Mouse (Mus musculus) kidney, embryonic 14.5 days (tissue): ENCODE data around the gene Nhlrc2. TPM values are rescaled to one million over a fixed set of nuclear protein-coding genes. Genes with fewer than 3 reads are reported as not detected.
A peak's percentile ranks its signal among the peaks of the same experiment; 100 is the strongest.
"Not testable (repeated sequence)": the region's sequence is repeated elsewhere in the genome, so short reads cannot be mapped to it uniquely, and the experiment has no call there.

Source experiments
- ATAC-seq: fragments of 200-750 bp; cut with Nextera tagmentation; 2 replicates; pipeline ENCODE4 v1.8.0; 2017; ENCODE audit warnings: moderate number of reproducible peaks, mild to moderate bottlenecking, moderate TSS enrichment, moderate library complexity; ENCODE audit not compliant: low FRiP score, low TSS enrichment
- H3K27ac ChIP-seq: fragments of 300-500 bp; sonication (generic); 2 replicates; pipeline ENCODE4 v1.5.1; 2014; ENCODE audit warnings: low read depth, mild to moderate bottlenecking, low read length, moderate library complexity, mixed read lengths
- H3K27me3 ChIP-seq: fragments of 300-500 bp; sonication (generic); 2 replicates; pipeline ENCODE4 v1.6.1; 2014; ENCODE audit warnings: mild to moderate bottlenecking, low read length; ENCODE audit not compliant: control insufficient read depth, insufficient read depth
- H3K36me3 ChIP-seq: fragments of 300-500 bp; sonication (generic); 2 replicates; pipeline ENCODE4 v1.6.1; 2014; ENCODE audit warnings: low read length, mixed read lengths; ENCODE audit not compliant: control insufficient read depth, insufficient read depth
- H3K4me1 ChIP-seq: fragments of 300-500 bp; sonication (generic); 2 replicates; pipeline ENCODE4 v1.6.1; 2014; ENCODE audit warnings: low read length, mixed read lengths; ENCODE audit not compliant: control insufficient read depth, insufficient read depth
- H3K4me2 ChIP-seq: fragments of 300-500 bp; sonication (generic); replicated peaks from 2 replicates; pipeline ENCODE4 v1.6.1; 2014; ENCODE audit warnings: low read depth, mild to moderate bottlenecking, low read length
- H3K4me3 ChIP-seq: fragments of 300-500 bp; sonication (generic); 2 replicates; pipeline ENCODE4 v1.5.1; 2014; ENCODE audit warnings: mild to moderate bottlenecking, low read length
- H3K9ac ChIP-seq: fragments of 300-500 bp; sonication (generic); 2 replicates; pipeline ENCODE4 v1.6.1; 2014; ENCODE audit warnings: low read depth, mild to moderate bottlenecking, low read length, moderate library complexity
- H3K9me3 ChIP-seq: fragments of 300-500 bp; sonication (generic); 2 replicates; pipeline ENCODE4 v1.6.1; 2016; ENCODE audit warnings: low read length; ENCODE audit not compliant: control insufficient read depth
- WGBS: fragments of 180-500 bp; shearing (Covaris S2); extraction: QIAGEN DNeasy Blood & Tissue Kit; methylation state at CpG from one replicate; pipeline ENCODE4 v1.1.7; 2014; 5-methylcytosine and 5-hydroxymethylcytosine counted together
- polyA plus RNA-seq: library from polyadenylated mRNA; unstranded; fragments of >200 nt; fragmentation: Nextera tagmentation; extraction: Ambion mirVana; gene quantifications from 2 replicates; pipeline ENCODE4 v1.2.1, GENCODE M21; 2014

Nhlrc2 gene
- 11.8 and 17.8 TPM in 2 replicates for polyA plus RNA-seq

DNA sequence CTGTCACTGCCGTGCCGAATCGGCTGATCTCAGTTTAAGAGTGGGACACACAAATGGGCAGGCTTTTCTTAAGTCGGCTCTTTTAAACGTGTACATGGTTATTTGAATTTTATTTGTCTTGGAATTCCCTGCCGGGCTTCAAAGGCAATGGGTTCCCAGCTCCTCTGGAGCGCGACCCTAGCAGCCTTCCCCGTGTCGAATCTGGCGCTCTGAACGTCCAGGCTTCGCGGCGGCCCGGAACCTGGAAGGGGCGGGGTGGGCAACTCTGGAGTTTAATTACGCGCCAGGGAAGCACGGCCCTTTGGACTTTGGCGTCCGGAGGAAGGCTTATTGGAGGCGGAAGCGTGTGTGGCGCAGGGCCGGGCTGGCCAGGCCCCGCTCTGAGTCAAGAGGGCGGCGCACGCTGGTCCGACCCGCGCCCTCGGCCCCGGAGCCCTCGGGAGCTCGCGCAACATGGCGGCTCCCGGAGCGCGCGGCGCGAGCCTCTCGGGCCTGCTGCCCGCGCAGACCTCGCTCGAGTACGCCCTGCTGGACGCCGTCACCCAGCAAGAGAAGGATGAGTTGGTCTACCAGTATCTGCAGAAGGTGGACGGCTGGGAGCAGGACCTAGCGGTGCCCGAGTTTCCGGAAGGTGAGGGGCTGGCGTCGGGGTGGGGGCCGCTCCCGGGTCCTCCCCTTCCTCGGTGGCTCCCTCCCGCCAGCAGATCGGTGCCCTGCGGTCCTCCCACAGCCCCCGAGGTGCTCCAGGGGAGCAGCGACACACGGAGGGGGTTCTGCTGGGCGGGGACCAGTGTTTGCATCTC lies at the start of gene Nhlrc2:
Gene Nhlrc2 (plus strand): TSS at position 32 of the 803 bp plus-strand sequence.
- H3K27ac ChIP-seq, result peak within 1 kb of the TSS; percentile 98
- under 1% methylated on average over 66 of the region's 69 CpGs for WGBS
- H3K9me3 ChIP-seq, result no peaks in the 10 kb centered on the region

DNA sequence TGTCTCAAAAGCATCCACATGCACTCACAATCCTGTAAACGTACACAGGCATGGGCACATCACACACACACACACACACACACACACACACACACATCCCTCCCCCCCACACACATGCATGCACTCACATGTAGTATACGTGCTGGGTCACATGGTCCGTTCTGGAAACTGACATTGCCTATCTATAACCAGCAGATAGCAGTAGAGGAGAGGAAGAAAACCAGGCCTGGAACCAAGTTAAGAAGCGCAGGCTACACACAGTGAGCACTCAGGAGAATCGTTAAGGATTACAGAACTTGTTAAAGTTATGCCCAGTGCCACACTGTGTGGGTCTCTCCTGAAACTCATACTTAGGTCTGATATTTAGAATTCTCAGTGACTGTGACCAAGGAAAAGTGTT lies 45.0 kb upstream of the Nhlrc2 start:
- not testable (repeated sequence) for H3K9ac ChIP-seq, H3K4me2 ChIP-seq, ATAC-seq, H3K9me3 ChIP-seq, H3K4me1 ChIP-seq, H3K4me3 ChIP-seq, H3K27ac ChIP-seq, H3K36me3 ChIP-seq, H3K27me3 ChIP-seq
- WGBS, result no CpG with 5 or more reads among the region's 5 CpGs

More for the DNA sequence above, at the start of gene Nhlrc2:
- ATAC-seq, result peak; percentile 93
- Histone ChIP-seq H3K4me1 (peaks cover 11% of the 10 kb centered on the region), H3K4me2 (peak within 1 kb of the TSS; percentile 74), H3K27me3 (no peaks in the 10 kb centered on the region), H3K9ac (peak within 1 kb of the TSS; percentile 95), H3K4me3 (peak within 1 kb of the TSS; percentile 89), H3K36me3 (peaks cover 24% of the 10 kb centered on the region)

DNA sequence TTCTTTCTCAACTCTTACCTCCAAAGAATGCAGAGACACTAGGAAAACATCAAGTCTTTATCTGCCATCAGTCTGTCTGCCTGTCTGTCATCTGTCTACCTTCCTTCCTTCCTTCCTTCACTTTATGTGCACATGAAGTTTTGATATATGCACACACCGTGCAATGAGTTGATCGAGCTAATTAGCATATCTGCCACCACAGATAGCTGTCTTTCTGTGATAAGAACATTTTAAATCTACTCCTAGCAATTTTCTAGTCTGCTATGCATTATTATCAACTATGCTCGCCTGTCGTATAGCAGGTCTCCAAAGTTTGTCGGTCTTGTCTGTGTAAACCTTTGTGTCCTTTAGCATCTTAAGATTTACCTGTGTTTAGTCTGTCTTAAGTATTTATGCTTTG lies 44.5 kb upstream of the Nhlrc2 start:
- H3K4me1 ChIP-seq, H3K9me3 ChIP-seq, H3K27me3 ChIP-seq, H3K9ac ChIP-seq, H3K4me2 ChIP-seq, ATAC-seq, H3K36me3 ChIP-seq, H3K4me3 ChIP-seq, H3K27ac ChIP-seq: not testable (repeated sequence)
- WGBS, result no CpG with 5 or more reads among the region's 5 CpGs

DNA sequence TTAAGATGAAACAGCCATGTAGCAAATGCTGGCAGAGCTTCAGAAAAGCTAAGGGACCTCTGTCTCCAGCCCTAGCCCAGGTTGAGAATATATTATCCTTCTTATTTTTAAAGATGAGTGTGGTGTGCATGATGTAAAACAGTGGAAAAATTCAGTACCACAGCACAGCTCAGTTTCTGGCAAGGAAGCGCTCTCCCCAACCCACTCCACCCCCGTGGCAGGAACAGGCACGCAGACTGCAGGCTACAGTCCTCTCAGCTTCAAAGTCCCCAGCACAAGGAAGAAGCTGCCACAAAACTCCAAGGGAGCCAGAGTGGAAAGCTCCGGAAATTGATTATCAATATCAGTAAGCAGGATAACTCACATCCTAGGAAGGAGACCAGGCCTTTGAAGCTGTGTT lies 36.9 kb upstream of the Nhlrc2 start:
- H3K4me2 ChIP-seq, H3K36me3 ChIP-seq, H3K4me3 ChIP-seq, H3K9me3 ChIP-seq, H3K9ac ChIP-seq, H3K27ac ChIP-seq, H3K4me1 ChIP-seq, H3K27me3 ChIP-seq, ATAC-seq: not testable (repeated sequence)
- WGBS, result no CpG with 5 or more reads among the region's 4 CpGs

DNA sequence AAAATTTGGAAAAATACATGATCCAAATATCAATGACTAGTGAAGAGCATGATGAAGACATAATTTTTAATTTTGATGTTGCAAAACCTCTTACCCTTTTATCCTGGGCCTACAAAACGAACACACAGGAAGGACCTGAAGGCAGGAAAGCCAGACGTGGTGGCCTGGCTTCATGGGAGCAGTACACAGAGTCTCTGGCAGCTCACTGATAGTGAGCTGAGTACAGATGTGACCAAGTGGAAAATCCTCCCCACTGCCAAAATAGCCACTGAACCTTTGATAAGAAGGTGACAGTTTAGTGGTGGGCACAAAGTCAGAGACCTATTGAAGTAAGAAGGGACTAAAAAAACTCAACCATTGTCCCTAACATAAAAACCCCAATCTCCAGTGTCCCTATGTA lies 34.5 kb upstream of the Nhlrc2 start:
- not testable (repeated sequence) for ATAC-seq

DNA sequence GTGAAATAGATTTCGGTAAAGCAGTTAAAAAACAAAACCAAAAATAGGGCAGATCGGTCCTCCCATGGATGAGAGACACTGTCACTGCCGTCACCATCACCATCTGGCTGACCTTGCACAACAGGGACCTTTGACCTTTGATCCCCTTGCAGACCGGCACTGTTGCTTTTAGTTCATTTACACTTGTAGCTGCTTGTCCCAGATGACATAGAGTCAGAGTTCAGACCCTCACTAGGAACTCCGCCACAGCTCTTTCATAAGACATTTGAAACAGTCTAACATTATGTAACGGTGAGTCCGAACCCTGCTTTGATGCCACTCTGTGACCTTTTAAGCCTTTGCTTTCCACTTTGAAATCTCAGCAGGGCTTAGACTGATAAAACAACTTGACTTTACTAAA lies 28.7 kb upstream of the Nhlrc2 start:
- H3K4me1 ChIP-seq, H3K27me3 ChIP-seq, H3K4me2 ChIP-seq, ATAC-seq, H3K27ac ChIP-seq, H3K9me3 ChIP-seq, H3K4me3 ChIP-seq, H3K36me3 ChIP-seq, H3K9ac ChIP-seq: not testable (repeated sequence)
- WGBS, result no CpG with 5 or more reads among the region's 7 CpGs

More for the DNA sequence above, 34.5 kb upstream of the Nhlrc2 start:
- not testable (repeated sequence) for H3K9ac ChIP-seq, H3K9me3 ChIP-seq, H3K27ac ChIP-seq, H3K4me1 ChIP-seq, H3K4me3 ChIP-seq, H3K4me2 ChIP-seq, H3K36me3 ChIP-seq, H3K27me3 ChIP-seq
- no CpG with 5 or more reads among the region's 2 CpGs for WGBS

DNA sequence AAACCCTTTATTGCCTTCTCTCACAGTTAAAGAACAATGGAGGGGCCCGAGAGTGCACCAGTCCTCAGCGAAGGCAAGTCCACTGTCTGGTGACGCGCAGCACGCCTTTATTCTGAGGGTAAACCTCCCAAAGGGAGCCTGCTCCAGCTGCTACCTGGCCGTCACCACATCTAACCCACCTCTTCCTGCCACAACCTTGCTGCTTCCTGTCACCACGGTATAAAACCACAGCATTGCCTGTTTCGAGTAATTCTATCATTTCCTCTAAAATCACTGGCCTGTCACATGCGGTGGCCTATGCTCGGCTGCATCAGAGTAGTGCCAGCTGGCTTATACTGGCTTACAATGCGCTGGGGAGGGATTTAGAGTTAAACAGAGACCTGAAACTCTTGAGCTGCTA lies 17.5 kb upstream of the Nhlrc2 start:
- not testable (repeated sequence) for H3K4me3 ChIP-seq, ATAC-seq, H3K4me2 ChIP-seq, H3K27me3 ChIP-seq, H3K36me3 ChIP-seq, H3K4me1 ChIP-seq, H3K9me3 ChIP-seq, H3K27ac ChIP-seq, H3K9ac ChIP-seq
- WGBS, result no CpG with 5 or more reads among the region's 11 CpGs

DNA sequence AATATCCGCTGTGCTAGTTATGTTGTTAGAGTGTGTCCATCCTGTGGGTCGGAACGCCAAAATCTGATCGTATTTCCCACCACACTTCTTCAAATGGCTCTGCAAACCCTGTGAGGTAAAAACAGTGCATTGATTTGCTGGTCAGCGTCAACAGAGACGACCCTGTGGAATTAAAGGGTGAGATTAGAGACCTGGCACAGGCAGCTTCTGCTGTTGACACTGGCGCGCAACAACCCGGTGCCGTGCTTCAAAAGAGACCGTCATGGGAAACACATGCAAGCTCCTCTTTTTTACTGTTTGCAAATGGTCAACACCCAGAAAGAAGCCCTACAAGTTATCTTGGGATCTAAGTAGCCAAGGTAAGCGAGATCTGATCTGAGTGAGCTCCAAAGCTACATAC lies 16.8 kb upstream of the Nhlrc2 start:
- 93% methylated on average over 12 of the region's 12 CpGs for WGBS
- Histone ChIP-seq H3K4me3 (no peak overlapping the region), H3K36me3 (peaks cover 7% of the 10 kb centered on the region), H3K9me3 (no peaks in the 10 kb centered on the region), H3K27ac (no peak overlapping the region), H3K27me3 (no peaks in the 10 kb centered on the region), H3K4me1 (no peaks in the 10 kb centered on the region), H3K9ac (no peak overlapping the region), H3K4me2 (no peak overlapping the region)
- ATAC-seq, result no peak

- H3K36me3 ChIP-seq, result peaks cover 10% of the 10 kb centered on the region
- no peak overlapping the region for H3K27ac ChIP-seq
- no peak overlapping the region for H3K4me2 ChIP-seq
- H3K4me3 ChIP-seq, result no peak overlapping the region
- no peak for ATAC-seq
- no peaks in the 10 kb centered on the region for H3K4me1 ChIP-seq
- no peaks in the 10 kb centered on the region for H3K27me3 ChIP-seq
- no peak overlapping the region for H3K9ac ChIP-seq
- WGBS, result 90% methylated on average over 14 of the region's 14 CpGs
- H3K9me3 ChIP-seq, result no peaks in the 10 kb centered on the region
Observed at GRCm38 (mm10) chr19:56533291-56534071, 14.6 kb upstream of the Nhlrc2 start.
